Mouse (Mus musculus) lung, postnatal 0 days (tissue): ENCODE results near the gene Gm10644.

Experiments
- CTCF ChIP-seq: IDR thresholded peaks from 2 replicates; pipeline ENCODE4 v1.5.1; 2016; ENCODE audit warnings: antibody characterized with exemption, mild to moderate bottlenecking
- EP300 ChIP-seq: IDR thresholded peaks from 2 replicates; pipeline ENCODE4 v1.6.1; 2016; ENCODE audit warnings: antibody characterized with exemption, mild to moderate bottlenecking, control low read depth

- TF ChIP-seq CTCF = no peak
- no peak for TF ChIP-seq EP300
Measured at GRCm38 (mm10) chr8:83934222-83934621, 20.8 kb downstream of the Gm10644 start.
